Mouse (Mus musculus) MEL (cell line): ENCODE data around the gene Cpox. TPM values are rescaled to one million over a fixed set of nuclear protein-coding genes. Genes with fewer than 3 reads are reported as not detected.
A peak's percentile ranks its signal among the peaks of the same experiment; 100 is the strongest.

Experiments used
- DNase-seq: peaks from one replicate; pipeline ENCODE4 v3.0.0; 2011; ENCODE audit warnings: low read depth, low spot score
- H3K27ac ChIP-seq: 2 replicates; pipeline ENCODE4 v1.5.1; 2012; ENCODE audit warnings: low read depth, mild to moderate bottlenecking, control low read depth, low read length, moderate library complexity; ENCODE audit not compliant: control insufficient read depth
- H3K27me3 ChIP-seq, 2 experiments: fragments of 150-350 bp in 1 of 2; sonication (generic) in 1 of 2; 2 replicates each; pipeline ENCODE4 v1.6.1; 2012; ENCODE audit warnings: low read length in 2 of 2, mild to moderate bottlenecking in 2 of 2, improper control_type of control experiment in 1 of 2, moderate library complexity in 1 of 2; ENCODE audit not compliant: insufficient read depth in 2 of 2, control insufficient read depth in 1 of 2
- H3K36me3 ChIP-seq, 2 experiments: 2 replicates each; pipeline ENCODE4 v1.6.1; 2012 to 2014; ENCODE audit warnings: low read length in 2 of 2, improper control_type of control experiment in 1 of 2, inconsistent platforms in 1 of 2, mild to moderate bottlenecking in 1 of 2; ENCODE audit not compliant: insufficient read depth in 2 of 2, control insufficient read depth in 1 of 2
- H3K4me1 ChIP-seq, 2 experiments: fragments of 150-350 bp in 1 of 2; sonication (generic) in 1 of 2; 2 replicates each; pipeline ENCODE4 v1.6.1; 2012; ENCODE audit warnings: low read length in 2 of 2, improper control_type of control experiment in 1 of 2, mild to moderate bottlenecking in 1 of 2; ENCODE audit not compliant: insufficient read depth in 2 of 2, control insufficient read depth in 1 of 2
- H3K4me3 ChIP-seq, 2 experiments: fragments of 150-350 bp in 1 of 2; sonication (generic) in 1 of 2; 2 replicates each; pipeline ENCODE4 v1.5.1; 2012; ENCODE audit warnings: low read depth in 2 of 2, low read length in 2 of 2, mild to moderate bottlenecking in 2 of 2, moderate library complexity in 2 of 2, control low read depth in 1 of 2, improper control_type of control experiment in 1 of 2; ENCODE audit not compliant: control insufficient read depth in 1 of 2, insufficient read depth in 1 of 2
- H3K79me2 ChIP-seq: 2 replicates; pipeline ENCODE4 v1.6.1; 2012; ENCODE audit warnings: mild to moderate bottlenecking, low read length, moderate library complexity; ENCODE audit not compliant: control insufficient read depth, poor library complexity, insufficient read depth
- H3K9ac ChIP-seq: 2 replicates; pipeline ENCODE4 v1.6.1; 2012; ENCODE audit warnings: low read depth, mild to moderate bottlenecking, control low read depth, low read length, moderate library complexity; ENCODE audit not compliant: control insufficient read depth, poor library complexity, severe bottlenecking
- H3K9me3 ChIP-seq: fragments of 150-350 bp; sonication (generic); replicated peaks from 2 replicates; pipeline ENCODE4 v1.6.1; 2012; ENCODE audit warnings: mild to moderate bottlenecking, low read length, improper control_type of control experiment, moderate library complexity; ENCODE audit not compliant: insufficient read depth
- BHLHE40 ChIP-seq: IDR thresholded peaks from 2 replicates; pipeline ENCODE4 v1.6.1; 2012; ENCODE audit warnings: low read depth, mild to moderate bottlenecking, inconsistent platforms, low read length, improper control_type of control experiment, borderline replicate concordance
- EP300 ChIP-seq, 2 experiments: IDR thresholded peaks; 2 replicates each; pipeline ENCODE4 v1.6.1; 2011; ENCODE audit warnings: improper control_type of control experiment in 2 of 2, low read length in 2 of 2, low read depth in 1 of 2, mild to moderate bottlenecking in 1 of 2
- ETS1 ChIP-seq: IDR thresholded peaks from 2 replicates; pipeline ENCODE4 v1.6.1; 2012; ENCODE audit warnings: low read depth, mild to moderate bottlenecking, inconsistent platforms, low read length, improper control_type of control experiment, moderate library complexity
- GABPA ChIP-seq: IDR thresholded peaks from 2 replicates; pipeline ENCODE4 v1.6.1; 2012; ENCODE audit warnings: low read depth, mild to moderate bottlenecking, inconsistent platforms, low read length, improper control_type of control experiment, moderate library complexity
- GATA1 ChIP-seq: IDR thresholded peaks from 2 replicates; pipeline ENCODE4 v1.6.1; 2011; ENCODE audit warnings: low read depth, low read length, improper control_type of control experiment
- JUND ChIP-seq: IDR thresholded peaks from 2 replicates; pipeline ENCODE4 v1.6.1; 2011; ENCODE audit warnings: low read depth, mild to moderate bottlenecking, improper control_type of control experiment, low read length
- KAT2A ChIP-seq: conservative IDR thresholded peaks from 2 replicates; pipeline ENCODE4 v1.6.1; 2012; ENCODE audit warnings: low read depth, low read length, improper control_type of control experiment, inconsistent platforms
- MAFK ChIP-seq: IDR thresholded peaks from 2 replicates; pipeline ENCODE4 v1.6.1; 2011; ENCODE audit warnings: low read depth, mild to moderate bottlenecking, low read length, improper control_type of control experiment, borderline replicate concordance
- MAX ChIP-seq: IDR thresholded peaks from 2 replicates; pipeline ENCODE4 v1.6.1; 2011; ENCODE audit warnings: low read length, improper control_type of control experiment
- MXI1 ChIP-seq: IDR thresholded peaks from 2 replicates; pipeline ENCODE4 v1.6.1; 2011; ENCODE audit warnings: mild to moderate bottlenecking, low read depth, low read length, improper control_type of control experiment
- MYC ChIP-seq: IDR thresholded peaks from 2 replicates; pipeline ENCODE4 v1.6.1; 2011; ENCODE audit warnings: low read depth, mild to moderate bottlenecking, low read length, improper control_type of control experiment, moderate library complexity
- NELFE ChIP-seq: IDR thresholded peaks from 2 replicates; pipeline ENCODE4 v1.6.1; 2011; ENCODE audit warnings: low read depth, low read length, improper control_type of control experiment
- NRF1 ChIP-seq: IDR thresholded peaks from 2 replicates; pipeline ENCODE4 v1.6.1; 2014; ENCODE audit warnings: low read depth, mild to moderate bottlenecking, inconsistent platforms, low read length, improper control_type of control experiment, moderate library complexity; ENCODE audit not compliant: poor library complexity, insufficient read depth, severe bottlenecking
- POLR2A ChIP-seq, 2 experiments: IDR thresholded peaks; 2 replicates each; pipeline ENCODE4 v1.6.1; 2011 to 2012; ENCODE audit warnings: low read length in 2 of 2, mild to moderate bottlenecking in 2 of 2, control low read depth in 1 of 2, improper control_type of control experiment in 1 of 2, low read depth in 1 of 2, moderate library complexity in 1 of 2; ENCODE audit not compliant: control insufficient read depth in 1 of 2, insufficient read depth in 1 of 2, poor library complexity in 1 of 2
- POLR2AphosphoS2 ChIP-seq: IDR thresholded peaks from 2 replicates; pipeline ENCODE4 v1.6.1; 2011; ENCODE audit warnings: low read length, improper control_type of control experiment
- POLR2AphosphoS5 ChIP-seq: IDR thresholded peaks from 2 replicates; pipeline ENCODE4 v1.6.1; 2012; ENCODE audit warnings: low read depth, borderline replicate concordance, mild to moderate bottlenecking, inconsistent platforms, low read length, moderate library complexity, mixed read lengths
- RAD21 ChIP-seq: IDR thresholded peaks from 2 replicates; pipeline ENCODE4 v1.6.1; 2011; ENCODE audit warnings: mild to moderate bottlenecking, low read depth, low read length, improper control_type of control experiment
- SIN3A ChIP-seq: IDR thresholded peaks from 2 replicates; pipeline ENCODE4 v1.6.1; 2012; ENCODE audit warnings: low read length, improper control_type of control experiment, inconsistent platforms
- TAL1 ChIP-seq: IDR thresholded peaks from 2 replicates; pipeline ENCODE4 v1.6.1; 2012; ENCODE audit warnings: mild to moderate bottlenecking, inconsistent platforms, low read length, moderate library complexity, mixed read lengths
- TBP ChIP-seq: IDR thresholded peaks from 2 replicates; pipeline ENCODE4 v1.8.0; 2011; ENCODE audit warnings: low read depth, low read length, improper control_type of control experiment
- TCF12 ChIP-seq: IDR thresholded peaks from 2 replicates; pipeline ENCODE4 v1.6.1; 2014; ENCODE audit warnings: low read depth, mild to moderate bottlenecking, inconsistent platforms, low read length, improper control_type of control experiment, moderate library complexity
- UBTF ChIP-seq: IDR thresholded peaks from 2 replicates; pipeline ENCODE4 v1.6.1; 2012; ENCODE audit warnings: low read depth, mild to moderate bottlenecking, inconsistent platforms, low read length, improper control_type of control experiment, moderate library complexity, borderline replicate concordance; ENCODE audit not compliant: insufficient read depth
- USF1 ChIP-seq: IDR thresholded peaks from 2 replicates; pipeline ENCODE4 v1.6.1; 2014; ENCODE audit warnings: low read depth, mild to moderate bottlenecking, inconsistent platforms, low read length, improper control_type of control experiment, moderate library complexity
- ZC3H11A ChIP-seq: IDR thresholded peaks from 2 replicates; pipeline ENCODE4 v1.6.1; 2012; ENCODE audit warnings: low read depth, mild to moderate bottlenecking, inconsistent platforms, low read length, improper control_type of control experiment
- ZKSCAN1 ChIP-seq: IDR thresholded peaks from 2 replicates; pipeline ENCODE4 v1.6.1; 2012; ENCODE audit warnings: low read depth, mild to moderate bottlenecking, inconsistent platforms, low read length, improper control_type of control experiment, moderate library complexity
- ZMIZ1 ChIP-seq: IDR thresholded peaks from 2 replicates; pipeline ENCODE4 v1.6.1; 2012; ENCODE audit warnings: low read depth, mild to moderate bottlenecking, inconsistent platforms, low read length, improper control_type of control experiment, moderate library complexity
- polyA plus RNA-seq, 2 experiments: library from polyadenylated mRNA; stranded (reverse) in 1 of 2; unstranded in 1 of 2; fragments of >175 nt in 1 of 2; fragments of >200 nt in 1 of 2; gene quantifications; 2 replicates each; pipeline versions ENCODE4 v1.2.1 to v1.2.4; 2012; ENCODE audit warnings: low replicate concordance in 2 of 2, low read depth in 1 of 2; ENCODE audit not compliant: insufficient read length in 2 of 2, insufficient read depth in 1 of 2, missing spikeins in 1 of 2
- total RNA-seq: library from RNA; depleted of rRNA; stranded (reverse); fragments of 300-350 nt; gene quantifications from 2 replicates; pipeline ENCODE4 v1.2.3, GENCODE M21; 2012

The Cpox gene
- total and polyA plus RNA-seq, 3 experiments = 110 to 421 (median 159) TPM

DNA sequence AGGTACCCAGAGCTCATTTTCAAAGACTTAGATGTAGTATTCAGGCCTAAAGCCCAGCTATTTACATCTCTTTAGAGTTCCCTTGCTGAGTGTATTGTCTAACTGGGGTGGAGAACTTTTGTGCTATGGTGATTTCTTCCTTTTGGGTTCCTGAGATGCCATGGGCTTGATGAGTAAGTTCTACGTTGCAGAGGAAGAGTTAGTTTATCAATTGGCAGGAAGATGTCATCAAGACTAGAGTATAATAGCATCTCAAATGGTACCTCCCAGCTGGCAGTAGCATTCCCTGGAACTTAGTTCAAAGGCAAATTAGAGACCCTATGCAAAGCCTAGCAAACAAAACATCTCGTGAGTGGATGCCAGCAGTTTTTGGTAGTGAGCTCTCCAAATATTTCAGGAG is 34.2 kb upstream of the Cpox start:
- Histone ChIP-seq H3K4me3 (no peak overlapping the region), H3K79me2 (no peaks in the 10 kb centered on the region), H3K27me3 (no peaks in the 10 kb centered on the region), H3K27ac (no peak overlapping the region), H3K36me3 (peaks cover 0 to 14% of the 10 kb centered on the region in 2 experiments; a peak in 2 of 4 replicates), H3K9ac (no peak overlapping the region)
- TF ChIP-seq USF1 = no peak
- TF ChIP-seq ETS1 = no peak
- TF ChIP-seq BHLHE40 = no peak
- TF ChIP-seq POLR2A (IDR thresholded peaks at IDR 0.05; ENCODE audit: control insufficient read depth in 1 of 2, insufficient read depth in 1 of 2, low read depth in 1 of 2, low read length in 2 of 2, poor library complexity in 1 of 2) = no peak
- no peak for TF ChIP-seq GABPA
- no peak for TF ChIP-seq MXI1
- TF ChIP-seq POLR2AphosphoS5 = no peak
- TF ChIP-seq MYC = no peak
- TF ChIP-seq RAD21 = no peak
- TF ChIP-seq NELFE = no peak
- TF ChIP-seq MAX = no peak
- TF ChIP-seq TBP = no peak
- TF ChIP-seq, all 39 proteins: peak for 0
- peaks cover 4 to 8% of the 10 kb centered on the region in 2 experiments; a peak in 2 of 4 replicates for H3K4me1 ChIP-seq
- H3K9me3 ChIP-seq = no peaks in the 10 kb centered on the region
- DNase-seq = no peak

DNA sequence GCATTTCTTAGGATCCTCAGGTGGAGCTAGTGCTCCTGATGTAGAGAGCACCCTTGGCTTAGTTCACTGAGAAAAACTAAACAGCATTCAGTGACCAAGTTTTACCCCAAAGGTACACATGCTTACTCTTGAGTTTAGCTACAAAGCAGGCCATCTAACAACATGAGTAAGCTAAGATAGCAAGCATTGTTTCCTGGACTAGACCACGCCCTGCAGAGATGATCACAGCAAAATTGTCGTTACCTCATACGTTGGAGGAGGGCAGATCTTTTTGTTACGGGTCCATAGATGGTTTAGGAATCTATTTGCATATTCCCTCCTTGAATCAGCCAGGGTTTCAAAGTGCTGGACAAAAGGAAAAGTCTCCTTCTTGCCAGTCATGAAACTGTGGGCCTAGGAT is 32.6 kb upstream of the Cpox start:
- H3K4me1 ChIP-seq = peaks cover 4 to 8% of the 10 kb centered on the region in 2 experiments; a peak in 2 of 4 replicates
- TF ChIP-seq NELFE = peak; percentile 37; the same call in 1 of the 2 replicates
- TF ChIP-seq KAT2A = no peak
- no peak for TF ChIP-seq MYC
- no peak; the same call in 1 of the 2 replicates for TF ChIP-seq SIN3A
- TF ChIP-seq EP300 (IDR thresholded peaks at IDR 0.05; ENCODE audit: low read depth in 1 of 2, low read length in 2 of 2) = peak; percentile 38 to 45; a peak in 3 of 4 replicates
- peak in 1 of 2 experiments; percentile 40; a peak in 1 of 4 replicates for TF ChIP-seq POLR2A (IDR thresholded peaks at IDR 0.05; ENCODE audit: control insufficient read depth in 1 of 2, insufficient read depth in 1 of 2, low read depth in 1 of 2, low read length in 2 of 2, poor library complexity in 1 of 2)
- no peak for TF ChIP-seq UBTF
- no peak for TF ChIP-seq POLR2AphosphoS2
- TF ChIP-seq NRF1 = no peak
- TF ChIP-seq TCF12 = no peak
- no peak for TF ChIP-seq GATA1
- TF ChIP-seq MAFK = 0 out of 2 replicates have a peak, but pooled peaks have one; percentile 24
- peak; percentile 75 for TF ChIP-seq TBP
- TF ChIP-seq JUND = no peak
- TF ChIP-seq ZC3H11A = no peak
- TF ChIP-seq MXI1 = no peak; the same call in 1 of the 2 replicates
- TF ChIP-seq GABPA = no peak
- no peak for TF ChIP-seq ZKSCAN1
- TF ChIP-seq ETS1 = peak; percentile 82
- 0 out of 2 replicates have a peak, but pooled peaks have one; percentile 43 for TF ChIP-seq ZMIZ1
- no peak for TF ChIP-seq TAL1
- peak overlapping the region; percentile 46 for H3K9ac ChIP-seq
- no peaks in the 10 kb centered on the region for H3K79me2 ChIP-seq
- peak overlapping the region; percentile 88 for H3K27ac ChIP-seq
- no peaks in the 10 kb centered on the region for H3K9me3 ChIP-seq
- no peaks in the 10 kb centered on the region for H3K27me3 ChIP-seq
- H3K4me3 ChIP-seq = peak overlapping the region; percentile 62 to 71
- H3K36me3 ChIP-seq = peaks cover 0 to 14% of the 10 kb centered on the region in 2 experiments; a peak in 2 of 4 replicates
- DNase-seq = peak; percentile 89
